Mouse (Mus musculus) large intestine, adult 2 months (tissue): ENCODE results near the gene Parp9. TPM values are rescaled to one million over a fixed set of nuclear protein-coding genes. Genes with fewer than 3 reads are reported as not detected.
A peak's percentile ranks its signal among the peaks of the same experiment; 100 is the strongest.
"Not testable (repeated sequence)": the region's sequence is repeated elsewhere in the genome, so short reads cannot be mapped to it uniquely, and the experiment has no call there.

Experiments
- DNase-seq: peaks from one replicate; pipeline ENCODE4 v3.0.0-alpha.2; 2012; ENCODE audit warnings: low read depth, low spot score
- WGBS: fragments of 180-500 bp; shearing (Covaris S2); methylation state at CpG from one replicate; pipeline ENCODE4 v1.1.7; 2018; 5-methylcytosine and 5-hydroxymethylcytosine counted together
- polyA plus RNA-seq: library from polyadenylated mRNA; depleted of rRNA; stranded (reverse); fragments of >200 nt; gene quantifications from 2 replicates; pipeline ENCODE4 v1.2.3, GENCODE M21; 2012

Parp9 gene
- polyA plus RNA-seq, 1 experiment, result 20.6 TPM

DNA sequence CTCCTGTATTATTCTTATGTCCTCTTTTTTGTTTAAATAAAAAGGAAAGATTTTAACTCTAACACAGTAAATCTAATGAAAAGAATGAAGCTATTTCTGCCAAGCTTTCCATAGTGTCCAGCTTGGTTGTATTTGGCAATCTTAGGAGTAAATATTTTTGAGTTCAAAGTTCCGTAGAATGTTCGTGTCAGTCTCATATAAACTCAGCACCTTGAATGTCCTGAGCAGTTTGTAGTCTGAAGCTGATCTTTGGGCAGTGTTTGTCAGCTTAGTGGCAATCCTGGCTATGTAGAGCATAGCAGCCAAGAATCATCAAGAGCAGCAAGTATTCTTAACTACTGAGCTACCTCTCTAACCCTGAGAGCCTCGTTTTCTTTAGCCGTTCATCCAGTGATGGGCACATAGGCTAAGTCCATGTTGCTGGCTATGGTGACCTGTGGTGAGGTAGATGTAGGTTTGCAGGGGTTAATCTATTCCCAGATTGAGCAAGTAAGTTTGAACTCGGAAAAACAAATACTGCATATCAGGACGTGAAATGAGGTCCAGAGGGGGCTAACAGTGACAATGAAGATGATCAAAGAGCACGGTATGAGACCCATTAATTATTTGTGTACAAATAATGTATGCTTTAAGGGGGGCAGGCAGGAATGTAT, 14.6 kb upstream of the Parp9 start:
- 71% methylated on average over 7 of the region's 7 CpGs for WGBS
- no peak for DNase-seq

DNA sequence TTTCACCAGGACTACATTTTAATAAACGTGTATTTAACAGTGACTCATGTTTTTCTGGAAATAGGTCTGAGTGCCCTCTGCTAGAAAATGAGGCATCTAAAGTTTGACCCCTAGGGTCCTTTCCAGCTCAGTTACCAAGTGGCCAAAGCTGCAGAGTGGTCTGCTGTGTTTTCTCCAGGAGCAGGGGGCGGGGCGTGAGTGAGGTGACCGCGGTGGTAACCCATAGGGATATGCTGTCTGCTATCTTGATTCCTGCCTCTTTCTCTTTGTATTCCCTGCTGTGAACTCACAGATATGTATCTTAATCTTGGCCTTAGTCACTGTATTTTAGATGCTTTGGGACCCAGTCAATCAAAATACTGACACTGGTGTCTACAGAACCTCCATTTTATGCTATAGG, 13.9 kb upstream of the Parp9 start:
- no peak for DNase-seq
- WGBS, result 89% methylated on average over 5 of the region's 5 CpGs

- DNase-seq, result no peak
- 90% methylated on average over 19 of the region's 19 CpGs for WGBS
These were observed 5.9 kb upstream of the Parp9 start for GRCm38 (mm10) chr16:35932179-35933055.

- WGBS, result 87% methylated on average over 10 of the region's 10 CpGs
- no peak for DNase-seq
These were observed 5.1 kb upstream of the Parp9 start for GRCm38 (mm10) chr16:35933181-35933580.

DNA sequence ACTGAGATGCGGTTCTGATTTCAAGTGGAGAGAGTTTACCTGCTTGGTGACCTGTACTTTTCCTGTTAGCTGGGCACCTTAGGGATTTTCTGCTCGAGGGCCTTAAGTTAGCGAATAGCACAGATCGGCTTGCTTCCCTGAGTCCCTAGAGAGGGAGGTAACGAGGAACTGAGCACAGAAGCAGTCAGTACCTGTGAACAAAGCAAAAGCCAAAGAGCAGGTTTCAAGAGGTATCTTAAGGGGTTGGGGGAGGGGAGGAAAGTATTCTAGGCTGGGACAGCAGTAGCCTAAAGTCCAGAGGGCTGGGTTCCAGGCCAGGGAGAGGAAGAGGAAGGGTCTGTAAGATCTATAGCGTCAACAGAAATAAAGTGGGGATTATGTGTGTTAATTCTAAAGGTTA, 991 bp downstream of the Parp9 start:
- 3% methylated on average over 6 of the region's 6 CpGs for WGBS
- no peak for DNase-seq

DNA sequence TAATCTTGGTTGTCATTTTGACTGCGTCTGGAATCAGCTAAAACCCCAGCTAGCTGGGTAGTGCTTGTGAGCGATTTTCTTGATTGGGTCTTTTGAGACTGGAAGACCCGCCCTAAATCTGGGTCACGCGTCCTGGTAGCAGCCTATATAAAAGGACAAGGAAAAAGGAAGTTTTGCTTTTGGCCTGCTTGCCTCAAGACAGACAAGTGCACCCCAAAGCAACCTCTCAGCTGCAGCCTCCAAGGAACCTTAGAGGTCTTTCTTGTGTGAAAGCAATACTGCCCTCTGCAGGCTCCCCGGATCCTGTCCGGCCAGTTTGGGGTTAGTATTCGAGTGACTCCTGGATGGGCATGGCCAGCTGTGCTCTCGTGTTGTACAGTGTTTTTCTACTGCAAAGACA, 1.4 kb downstream of the Parp9 start:
- DNase-seq, result peak; percentile 71
- 1% methylated on average over 9 of the region's 9 CpGs for WGBS

DNA sequence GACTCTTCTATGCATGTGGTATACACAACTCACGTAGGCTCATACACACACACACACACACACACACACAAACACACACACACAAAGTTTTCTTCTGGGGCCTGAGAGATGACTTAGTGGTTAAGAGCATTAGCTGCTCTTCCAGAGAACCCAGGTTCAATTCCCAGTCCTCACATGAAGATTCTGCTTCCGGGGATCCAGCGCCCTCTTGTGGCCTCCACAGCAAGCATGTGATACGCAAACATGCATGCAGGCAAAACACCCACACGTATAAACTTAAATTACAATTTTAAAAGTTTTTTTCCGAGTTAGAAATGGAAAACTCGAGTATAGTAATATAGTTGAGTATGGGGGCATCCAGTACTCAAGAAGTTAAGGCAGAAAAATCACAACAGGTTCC, 3.1 kb downstream of the Parp9 start:
- WGBS, result 90% methylated on average over 7 of the region's 7 CpGs
- DNase-seq, result no peak

GRCm38 (mm10) chr16:35949264-35949663, 11.0 kb downstream of the Parp9 start:
- DNase-seq, result no peak
- WGBS, result 72% methylated on average over 5 of the region's 5 CpGs

GRCm38 (mm10) chr16:35951216-35951615, 12.9 kb downstream of the Parp9 start:
- WGBS, result 91% methylated on average over 3 of the region's 3 CpGs
- DNase-seq, result no peak

DNA sequence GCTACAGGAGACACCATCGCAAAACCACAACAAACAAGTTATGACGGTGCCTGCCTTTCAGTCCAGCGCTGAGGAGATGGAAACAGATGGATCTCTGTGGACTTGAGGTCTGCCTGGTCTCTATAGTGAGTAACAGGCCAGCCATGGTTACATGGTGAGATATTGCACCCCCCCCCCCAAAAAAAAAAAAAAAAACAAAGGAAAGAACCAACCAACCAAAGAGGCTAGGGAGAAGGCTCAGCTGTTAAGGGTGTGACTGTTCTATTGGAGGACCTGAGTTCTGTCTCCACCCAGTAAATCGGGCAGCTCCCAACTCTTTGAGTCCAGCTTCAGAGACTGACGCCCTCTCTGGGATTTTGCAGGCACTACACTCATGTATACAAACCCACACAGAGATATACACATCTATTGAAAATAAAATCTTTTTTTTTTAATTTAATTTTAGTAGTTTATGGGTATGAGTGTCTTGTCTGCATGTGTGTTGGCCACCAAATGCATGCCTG, 14.4 kb downstream of the Parp9 start:
- 89% methylated on average over 5 of the region's 5 CpGs for WGBS

DNA sequence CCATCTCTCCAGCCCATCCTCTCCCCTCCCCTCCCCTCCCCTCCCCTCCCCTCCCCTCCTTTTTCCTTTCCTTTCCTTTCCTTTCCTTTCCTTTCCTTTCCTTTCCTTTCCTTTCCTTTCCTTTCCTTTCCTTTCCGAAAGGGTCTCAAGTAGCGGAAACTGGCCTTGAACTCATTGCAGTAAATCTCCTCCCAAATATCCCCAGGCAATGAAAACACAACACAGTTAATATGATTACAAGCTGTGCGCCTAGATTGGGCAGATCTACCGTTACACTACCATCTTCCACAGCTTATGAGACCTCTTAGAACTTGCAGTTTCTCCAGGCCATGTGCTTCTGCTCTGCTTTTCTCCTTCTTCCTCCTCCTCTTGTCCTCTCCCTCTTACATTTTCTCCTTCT, 27.7 kb downstream of the Parp9 start:
- WGBS, result 70% methylated on average over 4 of the region's 4 CpGs
- not testable (repeated sequence) for DNase-seq

More for the DNA sequence above, 14.4 kb downstream of the Parp9 start:
- no peak for DNase-seq

- WGBS, result 36% methylated on average over 5 of the region's 5 CpGs
- no peak for DNase-seq
These were observed 28.3 kb downstream of the Parp9 start for GRCm38 (mm10) chr16:35966411-35967115.

GRCm38 (mm10) chr16:35967319-35967718, 29.0 kb downstream of the Parp9 start:
- WGBS, result 57% methylated on average over 4 of the region's 4 CpGs
- DNase-seq, result no peak

DNA sequence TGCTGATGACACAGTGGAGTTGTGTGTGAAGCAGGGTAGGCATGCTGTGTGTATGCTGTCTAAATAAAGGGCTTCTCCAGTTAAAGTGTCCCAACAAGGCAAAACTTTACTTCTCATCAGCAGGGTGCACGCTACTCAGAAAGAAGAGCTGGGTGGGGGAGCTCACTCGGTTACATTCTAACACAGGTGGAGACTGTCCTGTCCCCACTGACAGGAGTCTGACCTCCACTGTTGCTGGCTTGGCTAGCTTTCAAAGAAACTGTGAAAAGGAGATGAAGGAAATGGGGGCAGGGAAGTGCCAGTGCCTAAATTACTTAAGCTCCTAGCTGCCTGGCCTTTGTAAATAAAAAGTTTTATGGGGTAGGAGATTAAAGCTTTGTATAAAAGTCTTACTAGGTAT, 29.9 kb downstream of the Parp9 start:
- 16% methylated on average over 2 of the region's 2 CpGs for WGBS
- no peak for DNase-seq

- 23% methylated on average over 1 of the region's 1 CpGs for WGBS
- DNase-seq, result no peak
These were observed 35.8 kb downstream of the Parp9 start for GRCm38 (mm10) chr16:35974021-35974420.

- 93% methylated on average over 1 of the region's 1 CpGs for WGBS
- not testable (repeated sequence) for DNase-seq
These were observed 40.2 kb downstream of the Parp9 start, which contains the start of gene Kpna1 for GRCm38 (mm10) chr16:35978450-35978849. Kpna1 (plus strand) TSS chr16:35978750.

DNA sequence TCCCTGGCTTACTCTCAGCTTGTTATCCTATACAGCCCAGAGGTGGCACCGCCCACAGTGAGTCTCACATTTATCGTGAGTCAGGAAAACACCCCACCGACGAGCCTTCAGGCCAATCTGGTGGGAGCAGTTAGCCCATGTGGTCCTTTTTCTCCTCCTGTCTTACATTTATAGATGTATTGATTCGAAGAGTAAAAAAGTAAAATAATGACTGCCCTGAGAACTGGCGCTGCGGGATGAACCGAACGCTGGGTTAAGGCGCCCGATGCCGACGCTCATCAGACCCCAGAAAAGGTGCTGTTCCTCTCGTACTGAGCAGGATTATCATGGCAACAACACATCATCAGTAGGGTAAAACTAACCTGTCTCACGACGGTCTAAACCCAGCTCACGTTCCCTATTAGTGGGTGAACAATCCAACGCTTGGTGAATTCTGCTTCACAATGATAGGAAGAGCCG, 43.1 kb downstream of the Parp9 start:
- peak; percentile 100 for DNase-seq
- 61% methylated on average over 19 of the region's 19 CpGs for WGBS

DNA sequence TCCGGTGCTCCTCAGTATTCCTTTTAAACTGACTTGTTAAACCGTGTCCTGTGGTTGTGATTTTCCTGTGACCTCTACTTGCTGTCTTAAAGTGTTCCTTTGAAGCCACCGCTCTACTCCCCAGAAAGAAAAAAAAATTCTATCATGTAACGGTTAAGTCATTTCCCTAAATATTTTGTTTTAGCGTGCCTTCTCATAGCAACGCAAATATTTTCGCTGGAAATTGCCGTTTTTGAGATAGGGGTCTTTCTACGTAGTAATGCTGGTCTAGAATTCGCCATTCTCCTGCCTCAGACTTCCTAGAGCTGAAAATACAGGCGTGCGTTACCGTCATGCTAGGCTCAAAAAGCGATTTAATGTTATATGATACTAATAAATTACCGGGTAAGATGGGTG, 44.2 kb downstream of the Parp9 start:
- DNase-seq, result no peak
- WGBS, result 4% methylated on average over 15 of the region's 15 CpGs

DNA sequence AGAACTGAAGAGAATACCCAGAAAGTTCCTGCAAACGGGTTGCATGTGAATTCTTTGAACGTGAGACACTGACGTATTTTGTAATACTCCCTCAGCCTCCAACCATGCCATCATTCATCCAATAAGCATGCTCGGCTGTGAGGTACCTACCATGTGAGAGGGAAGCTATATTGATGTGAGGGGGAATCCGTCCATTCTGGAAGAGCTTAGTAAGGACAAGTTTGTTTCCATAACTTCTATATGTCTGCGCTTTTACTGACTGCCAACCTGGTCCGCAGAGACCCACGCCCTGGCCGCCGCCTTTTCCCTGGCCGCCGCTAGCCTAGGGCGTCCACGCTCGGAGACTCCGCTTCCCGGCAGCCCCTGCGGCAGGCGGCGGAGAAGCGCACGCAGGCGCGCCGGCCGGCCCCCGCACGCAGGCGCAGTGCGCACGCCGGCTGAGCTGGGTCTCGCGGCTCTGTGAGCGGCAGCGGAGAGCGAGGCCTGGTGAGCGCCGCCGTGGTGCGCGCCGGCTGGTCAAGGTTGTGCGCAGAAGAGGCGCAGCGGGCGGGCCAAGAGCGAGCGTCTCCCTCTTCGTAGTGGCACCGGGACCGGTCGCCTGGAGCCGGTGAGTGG, 44.7 kb downstream of the Parp9 start:
- WGBS, result 1% methylated on average over 54 of the region's 54 CpGs
- DNase-seq, result peak; percentile 61
